Mouse (Mus musculus) NIH3T3 (cell line): Measurements from ENCODE around the gene Dock4.

Source experiments
- DNase-seq: peaks from one replicate; pipeline ENCODE4 v3.0.0-alpha.2; 2012; ENCODE audit warnings: low read depth

Gene Dock4

GRCm38 (mm10) chr12:40511643-40512369, 66.1 kb downstream of the Dock4 start:
- DNase-seq: no peak

DNA sequence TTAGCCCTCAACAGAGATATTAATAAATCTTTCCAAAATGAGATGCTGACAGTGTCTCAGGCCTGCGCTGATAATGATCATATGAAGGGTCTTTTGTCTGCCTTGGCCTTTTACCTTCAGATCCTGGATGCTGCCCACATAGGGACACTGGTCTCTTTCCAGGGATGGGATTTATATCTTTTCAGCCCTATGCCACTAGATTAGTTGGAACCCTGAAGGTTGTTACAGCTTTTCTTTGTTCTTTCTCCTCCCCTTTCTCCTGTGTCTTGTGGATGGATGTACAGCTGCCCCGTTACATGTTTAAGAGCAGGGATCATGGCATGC, 66.6 kb downstream of the Dock4 start:
- DNase-seq: no peak

GRCm38 (mm10) chr12:40512994-40513393, 67.2 kb downstream of the Dock4 start:
- no peak for DNase-seq

DNA sequence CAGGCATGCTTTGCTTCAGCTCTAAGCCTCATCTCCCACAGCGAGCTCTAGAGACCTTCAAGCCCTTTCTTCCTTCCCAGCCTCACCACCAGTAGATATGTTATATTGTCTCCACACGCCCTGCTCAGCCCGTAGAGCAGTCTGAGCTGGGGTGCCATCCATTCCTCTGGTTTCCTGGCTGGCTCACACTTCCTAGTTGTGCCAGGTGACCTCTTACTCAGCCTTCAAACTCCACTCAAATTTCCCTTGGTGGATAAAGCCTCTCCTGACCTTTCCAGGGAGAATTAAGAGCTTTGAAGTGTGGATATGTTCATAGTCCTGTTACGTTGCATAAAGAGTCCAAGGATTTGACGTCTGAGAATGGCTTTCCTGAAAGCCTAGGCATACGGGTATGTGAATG, 68.3 kb downstream of the Dock4 start:
- no peak for DNase-seq

- DNase-seq: no peak
Measured at GRCm38 (mm10) chr12:40522468-40522867, 76.7 kb downstream of the Dock4 start.

- no peak for DNase-seq
Measured at GRCm38 (mm10) chr12:40523020-40523419, 77.3 kb downstream of the Dock4 start.

GRCm38 (mm10) chr12:40525045-40525444, 79.3 kb downstream of the Dock4 start:
- no peak for DNase-seq

DNA sequence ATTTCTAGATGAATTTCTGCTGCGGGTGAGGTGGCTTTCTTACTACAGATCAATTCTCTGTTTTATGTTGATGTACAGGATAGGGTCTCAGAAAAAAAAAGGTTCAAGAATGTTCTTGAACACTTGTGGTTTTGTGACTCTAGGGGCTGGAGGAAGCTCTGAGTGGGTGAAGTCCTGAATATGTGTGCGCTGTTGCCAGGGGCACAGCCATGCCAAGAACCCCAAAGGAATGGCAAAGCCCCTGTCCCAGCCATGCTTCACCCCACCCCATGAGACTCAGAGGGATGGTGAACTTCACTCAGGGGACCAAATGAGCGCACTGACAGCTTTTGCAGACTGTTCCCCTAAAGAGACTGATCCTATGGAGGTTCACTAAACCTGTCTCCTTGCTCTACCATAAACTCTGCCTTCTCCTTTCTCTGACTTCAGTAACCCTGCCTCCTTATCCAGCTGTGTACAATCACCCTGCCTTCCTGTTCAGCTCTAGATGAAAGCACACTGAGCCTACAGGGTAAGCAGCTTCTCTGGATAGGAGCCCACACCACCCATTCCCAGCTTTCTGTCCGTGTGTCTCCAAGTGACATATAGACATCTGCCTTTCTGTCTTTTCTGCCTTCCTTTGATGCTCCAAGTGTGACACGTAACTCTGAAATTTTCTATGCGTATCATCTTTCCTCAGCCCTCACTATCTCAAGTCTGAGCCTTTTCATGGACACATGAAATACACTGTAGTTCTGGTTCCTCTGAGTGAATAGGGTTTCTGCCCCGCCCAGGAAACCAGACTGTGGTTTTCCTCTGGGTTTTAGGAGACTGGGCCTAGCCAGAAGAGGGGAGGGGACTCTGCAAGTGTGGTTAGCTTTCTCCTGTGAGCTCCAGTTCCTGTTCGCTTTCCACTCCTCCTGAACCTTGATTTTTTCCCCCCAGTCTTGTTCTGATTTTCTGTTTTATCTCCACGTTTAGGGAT, 90.2 kb downstream of the Dock4 start:
- no peak for DNase-seq

DNA sequence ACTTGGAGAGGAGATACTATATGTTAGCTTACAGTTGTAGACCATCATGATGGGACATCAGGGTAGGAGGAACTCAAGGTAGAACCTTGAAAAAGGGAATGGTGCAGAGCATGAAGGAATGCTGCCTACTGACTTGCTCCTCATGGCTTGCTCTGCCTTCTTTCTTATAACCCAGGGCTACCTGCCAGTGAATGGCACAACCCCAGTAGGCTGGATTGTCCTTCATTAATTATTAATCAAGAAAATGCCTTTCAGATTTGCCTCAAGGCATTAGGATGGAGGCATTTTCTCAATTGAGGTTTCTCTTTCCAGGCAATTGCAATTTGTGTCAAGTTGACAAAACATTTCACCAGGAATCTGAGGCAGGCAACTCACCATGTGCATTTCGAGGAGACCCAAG, 92.1 kb downstream of the Dock4 start:
- DNase-seq: no peak

- no peak for DNase-seq
Measured at GRCm38 (mm10) chr12:40538318-40538717, 92.6 kb downstream of the Dock4 start.

DNA sequence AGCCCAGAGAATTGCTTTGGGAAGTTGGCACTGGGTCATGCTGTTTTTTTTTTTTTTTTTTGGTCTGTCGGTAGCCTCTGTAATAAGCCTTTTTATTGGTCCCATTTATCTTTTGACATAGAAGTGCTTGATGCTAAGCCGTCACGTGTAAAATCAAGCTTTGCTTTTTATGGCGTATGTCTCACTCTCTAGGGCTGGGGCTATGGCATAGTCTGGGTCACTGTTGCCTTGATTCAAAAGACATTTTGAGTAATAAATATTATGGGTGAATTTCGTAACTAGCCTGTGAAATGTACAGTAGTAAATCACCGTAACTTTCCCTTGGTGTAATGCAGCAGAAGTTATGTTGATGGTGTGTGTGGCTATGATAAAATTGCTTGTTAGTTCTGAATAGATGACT, 93.0 kb downstream of the Dock4 start:
- DNase-seq: no peak

GRCm38 (mm10) chr12:40544273-40544672, 98.5 kb downstream of the Dock4 start:
- no peak for DNase-seq

DNA sequence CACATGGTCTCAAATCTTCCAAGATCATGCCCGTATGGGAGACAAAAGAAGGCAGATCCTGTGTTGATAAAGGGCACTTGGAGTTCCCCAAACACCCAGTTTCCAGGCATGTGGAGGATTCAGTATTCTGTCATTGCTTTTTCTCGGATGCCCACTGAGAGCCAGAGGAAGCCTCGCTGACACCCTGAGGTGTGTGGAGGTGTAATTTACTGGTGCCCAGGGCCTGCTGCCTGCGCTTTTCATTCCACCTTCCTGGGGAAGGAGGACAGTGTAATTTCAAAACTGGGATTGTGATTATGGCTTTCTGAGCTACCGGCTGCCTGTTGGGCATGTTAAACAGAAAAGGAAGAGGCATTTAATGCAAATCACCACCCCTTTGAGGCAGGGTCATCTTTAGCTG, 101.1 kb downstream of the Dock4 start:
- no peak for DNase-seq

GRCm38 (mm10) chr12:40551317-40551716, 105.6 kb downstream of the Dock4 start:
- DNase-seq: no peak

DNA sequence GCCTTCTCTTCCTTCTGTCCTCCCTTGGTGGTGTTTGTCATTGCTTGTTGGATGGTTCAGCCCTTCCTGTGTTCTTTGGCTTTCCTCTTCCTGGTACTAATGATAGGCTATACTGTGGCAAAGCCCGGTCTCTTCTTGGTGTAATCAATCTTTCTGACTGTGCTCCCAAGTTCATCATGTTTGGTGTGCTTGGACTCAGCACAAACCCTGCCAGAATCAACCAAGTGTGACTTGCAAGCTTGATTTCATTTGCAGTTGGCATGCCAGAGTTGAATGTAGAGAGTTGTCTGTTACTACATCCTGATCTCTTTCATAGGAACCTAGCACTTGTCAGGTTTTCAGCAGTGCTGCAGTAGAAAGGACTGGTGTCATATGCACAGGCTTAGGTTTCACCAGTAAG, 106.4 kb downstream of the Dock4 start:
- DNase-seq: no peak

- DNase-seq: no peak
Measured at GRCm38 (mm10) chr12:40553929-40554328, 108.2 kb downstream of the Dock4 start.

- DNase-seq: no peak
Measured at GRCm38 (mm10) chr12:40554941-40555511, 109.3 kb downstream of the Dock4 start.

DNA sequence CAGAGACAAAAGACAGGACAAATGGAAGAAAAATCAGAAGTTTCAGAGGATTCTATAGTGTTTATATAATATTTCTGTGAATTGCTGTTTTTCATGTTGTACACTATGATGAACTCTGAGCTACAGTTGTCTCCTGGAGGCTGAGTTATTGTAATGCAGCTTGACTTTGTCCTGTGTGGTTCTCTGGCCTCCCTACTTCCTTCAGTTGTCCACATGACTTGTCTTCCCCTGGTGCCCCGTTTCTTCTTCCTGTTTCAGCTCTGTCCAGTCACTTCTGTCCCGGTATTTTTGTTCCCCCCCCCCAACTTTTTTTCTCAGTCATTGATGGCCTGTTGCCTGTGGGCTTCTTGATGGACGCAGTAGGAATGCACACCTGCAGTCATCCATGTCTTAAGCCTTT, 112.8 kb downstream of the Dock4 start:
- no peak for DNase-seq

- peak; percentile 30 for DNase-seq
Measured at GRCm38 (mm10) chr12:40559103-40559502, 113.4 kb downstream of the Dock4 start.

GRCm38 (mm10) chr12:40563703-40564102, 118.0 kb downstream of the Dock4 start:
- no peak for DNase-seq

DNA sequence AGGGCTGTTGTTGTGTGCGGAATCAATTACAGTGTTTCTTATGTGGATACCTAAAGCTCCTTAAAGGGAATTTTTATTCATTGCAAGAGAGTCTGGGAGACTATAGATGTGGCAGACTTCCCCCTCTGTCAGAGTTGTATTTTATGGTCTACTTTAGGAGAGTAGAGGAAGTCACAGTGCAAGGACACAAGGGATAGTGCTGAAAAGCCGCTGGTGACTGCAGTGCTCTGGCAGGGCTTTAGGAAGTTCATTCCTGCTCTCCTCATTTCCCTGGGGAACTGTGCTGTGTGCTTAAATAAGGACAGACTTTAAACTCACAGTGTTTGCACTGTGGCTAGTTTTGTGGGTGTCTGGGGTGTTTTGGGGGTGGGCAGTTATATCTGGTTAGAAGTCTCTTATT, 118.5 kb downstream of the Dock4 start:
- DNase-seq: no peak

GRCm38 (mm10) chr12:40568365-40568885, 122.7 kb downstream of the Dock4 start:
- no peak for DNase-seq
